Mouse (Mus musculus) hindbrain, embryonic 15.5 days (tissue): ENCODE results near the gene Cep85l. TPM values are rescaled to one million over a fixed set of nuclear protein-coding genes. Genes with fewer than 3 reads are reported as not detected.
A peak's percentile ranks its signal among the peaks of the same experiment; 100 is the strongest.

Experiments used
- ATAC-seq: fragments of 200-750 bp; cut with Nextera tagmentation; 2 replicates; pipeline ENCODE4 v1.8.0; 2017; ENCODE audit warnings: low read depth, moderate number of reproducible peaks, moderate TSS enrichment; ENCODE audit not compliant: low FRiP score
- H3K27ac ChIP-seq: fragments of 300-500 bp; sonication (generic); replicated peaks from 2 replicates; pipeline ENCODE4 v1.5.1; 2015; ENCODE audit warnings: mild to moderate bottlenecking, inconsistent platforms
- H3K27me3 ChIP-seq: fragments of 300-500 bp; sonication (generic); 2 replicates; pipeline ENCODE4 v1.6.1; 2015; ENCODE audit warnings: control low read depth, inconsistent platforms
- H3K36me3 ChIP-seq: fragments of 300-500 bp; sonication (generic); 2 replicates; pipeline ENCODE4 v1.6.1; 2015; ENCODE audit warnings: control low read depth, inconsistent platforms
- H3K4me1 ChIP-seq: fragments of 300-500 bp; sonication (generic); replicated peaks from 2 replicates; pipeline ENCODE4 v1.6.1; 2015; ENCODE audit warnings: control low read depth, inconsistent platforms
- H3K4me2 ChIP-seq: fragments of 300-500 bp; sonication (generic); 2 replicates; pipeline ENCODE4 v1.6.1; 2015; ENCODE audit warnings: moderate library complexity, mild to moderate bottlenecking, inconsistent platforms
- H3K4me3 ChIP-seq: fragments of 300-500 bp; sonication (generic); 2 replicates; pipeline ENCODE4 v1.5.1; 2015; ENCODE audit warnings: mild to moderate bottlenecking, inconsistent platforms
- H3K9ac ChIP-seq: fragments of 300-500 bp; sonication (generic); 2 replicates; pipeline ENCODE4 v1.6.1; 2015; ENCODE audit warnings: inconsistent platforms
- H3K9me3 ChIP-seq: fragments of 300-500 bp; sonication (generic); 2 replicates; pipeline ENCODE4 v1.6.1; 2016; ENCODE audit warnings: control low read depth, inconsistent platforms
- WGBS: fragments of 180-500 bp; shearing (Covaris S2); methylation state at CpG from one replicate; pipeline ENCODE4 v1.1.7; 2015; 5-methylcytosine and 5-hydroxymethylcytosine counted together
- polyA plus RNA-seq: library from polyadenylated mRNA; unstranded; fragments of >200 nt; fragmentation: Nextera tagmentation; extraction: Ambion mirVana; gene quantifications from 2 replicates; pipeline ENCODE4 v1.2.1, GENCODE M21; 2015

The Cep85l gene
- polyA plus RNA-seq, result 5.0 TPM in 2 replicates

DNA sequence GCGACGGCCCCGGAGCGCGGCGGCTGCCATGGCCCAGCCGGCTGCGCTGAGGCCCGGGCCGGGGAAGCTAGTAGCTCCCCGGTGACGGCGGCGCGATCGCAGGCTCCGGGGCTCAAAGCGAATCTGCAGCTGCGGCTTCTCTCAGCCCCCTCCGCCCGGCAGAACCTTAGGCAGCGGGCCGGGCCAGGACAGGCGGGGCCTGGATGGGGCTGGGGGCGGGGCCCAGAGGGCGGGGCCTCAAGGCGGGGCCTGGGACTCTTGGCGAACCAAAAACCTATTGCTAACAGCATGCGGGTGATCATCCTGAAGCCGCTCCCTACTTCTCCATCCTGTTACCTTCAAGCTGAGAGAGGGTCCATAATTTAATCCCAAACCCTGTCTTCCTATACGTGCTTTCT is at the start of gene Cep85l:
Gene Cep85l (minus strand): TSS at position 239 of the 398 bp plus-strand sequence.
- Histone ChIP-seq H3K4me1 (peaks cover 23% of the 10 kb centered on the region), H3K4me2 (peak within 1 kb of the TSS; percentile 68), H3K4me3 (peak within 1 kb of the TSS; percentile 98), H3K9me3 (no peaks in the 10 kb centered on the region), H3K27ac (peak within 1 kb of the TSS; percentile 97), H3K9ac (peak within 1 kb of the TSS; percentile 97), H3K36me3 (no peaks in the 10 kb centered on the region), H3K27me3 (no peaks in the 10 kb centered on the region)
- peak; percentile 99 for ATAC-seq
- WGBS, result under 1% methylated on average over 31 of the region's 31 CpGs

GRCm38 (mm10) chr10:53428695-53429447 is 49.1 kb upstream of the Cep85l start:
- H3K9me3 ChIP-seq, result no peaks in the 10 kb centered on the region
- ATAC-seq, result peak; percentile 70; the same call in 1 of the 2 replicates
- H3K4me2 ChIP-seq, result no peak overlapping the region
- H3K4me3 ChIP-seq, result no peak overlapping the region
- H3K36me3 ChIP-seq, result no peaks in the 10 kb centered on the region
- H3K4me1 ChIP-seq, result peaks cover 20% of the 10 kb centered on the region
- no peak overlapping the region for H3K9ac ChIP-seq
- no peak overlapping the region for H3K27ac ChIP-seq
- H3K27me3 ChIP-seq, result no peaks in the 10 kb centered on the region
- whole genome bisulfite sequencing, result 59% methylated on average over 7 of the region's 7 CpGs

- no peak for ATAC-seq
- Histone ChIP-seq H3K27me3 (no peaks in the 10 kb centered on the region), H3K4me2 (no peak overlapping the region), H3K27ac (no peak overlapping the region), H3K4me3 (no peak overlapping the region), H3K36me3 (no peaks in the 10 kb centered on the region), H3K9ac (no peak overlapping the region), H3K9me3 (no peaks in the 10 kb centered on the region), H3K4me1 (peaks cover 20% of the 10 kb centered on the region)
- 94% methylated on average over 2 of the region's 2 CpGs for WGBS
Measured at GRCm38 (mm10) chr10:53426524-53426923, 46.8 kb upstream of the Cep85l start.

DNA sequence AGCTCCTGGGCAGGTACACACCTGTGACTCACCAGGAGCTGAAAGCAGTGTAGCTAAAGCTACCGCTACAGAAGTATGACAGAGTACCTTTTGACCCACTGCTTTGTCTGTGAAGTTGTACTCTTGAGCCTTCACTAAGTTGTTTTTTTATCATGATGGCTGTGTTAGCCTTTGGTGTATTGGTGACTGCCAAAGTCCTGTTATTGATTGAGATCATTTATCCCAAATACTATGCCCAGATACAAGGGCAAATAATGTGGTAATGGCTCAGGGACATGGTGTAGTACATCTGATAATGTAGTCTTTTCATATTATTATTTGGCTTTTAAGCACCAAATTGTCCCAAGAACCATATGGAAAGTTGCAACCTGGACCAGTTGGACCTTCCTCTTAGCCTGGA is 43.3 kb upstream of the Cep85l start:
- H3K36me3 ChIP-seq, result no peaks in the 10 kb centered on the region
- no peak overlapping the region for H3K4me2 ChIP-seq
- H3K4me3 ChIP-seq, result no peak overlapping the region
- no peaks in the 10 kb centered on the region for H3K4me1 ChIP-seq
- H3K27ac ChIP-seq, result no peak overlapping the region
- ATAC-seq, result no peak
- H3K27me3 ChIP-seq, result no peaks in the 10 kb centered on the region
- WGBS, result 100% methylated on average over 1 of the region's 1 CpGs
- no peak overlapping the region for H3K9ac ChIP-seq
- H3K9me3 ChIP-seq, result no peaks in the 10 kb centered on the region

DNA sequence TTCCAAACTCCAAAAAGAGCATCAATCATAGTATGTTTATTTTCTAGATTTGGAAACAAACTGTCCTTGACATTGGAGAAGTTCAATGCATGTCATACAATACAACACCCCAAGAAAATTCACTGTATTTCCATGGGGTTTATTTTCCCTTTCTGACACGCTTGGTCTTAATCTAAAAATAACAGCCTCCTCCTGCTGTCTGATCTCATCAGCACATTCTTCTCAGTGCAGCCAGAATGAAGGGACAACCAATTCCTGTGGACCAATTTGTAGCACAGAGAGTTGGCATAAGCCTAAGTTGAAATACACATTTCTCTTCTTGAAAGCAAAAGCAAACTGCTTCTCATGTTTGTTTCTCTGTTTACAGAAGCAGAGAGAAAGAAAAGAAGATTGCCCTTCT is 42.5 kb upstream of the Cep85l start:
- Histone ChIP-seq H3K4me3 (no peak overlapping the region), H3K4me1 (no peaks in the 10 kb centered on the region), H3K27me3 (no peaks in the 10 kb centered on the region), H3K36me3 (no peaks in the 10 kb centered on the region), H3K27ac (no peak overlapping the region), H3K9me3 (no peaks in the 10 kb centered on the region), H3K4me2 (no peak overlapping the region), H3K9ac (no peak overlapping the region)
- ATAC-seq, result no peak
- 72% methylated on average over 1 of the region's 1 CpGs for WGBS

DNA sequence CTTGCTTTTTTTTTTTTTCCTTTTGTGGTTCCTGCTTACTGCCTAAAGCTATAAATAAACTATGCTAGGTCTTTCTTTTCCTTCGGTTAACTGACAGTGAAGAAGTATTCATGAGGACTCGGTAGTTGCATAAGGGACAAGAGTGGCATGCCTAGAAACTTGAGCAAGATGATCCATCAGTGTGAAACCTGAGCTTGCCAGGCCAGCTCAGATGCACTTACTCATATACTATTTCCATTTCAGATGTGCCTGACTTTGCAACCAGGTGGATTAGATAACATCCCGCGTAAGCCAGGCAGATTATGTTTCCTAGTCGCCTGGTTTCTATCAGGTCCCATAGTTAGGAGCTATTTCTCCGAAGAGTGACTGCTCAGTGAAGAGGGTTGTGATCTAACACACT is 41.9 kb upstream of the Cep85l start:
- ATAC-seq, result no peak
- no peak overlapping the region for H3K4me2 ChIP-seq
- no peak overlapping the region for H3K9ac ChIP-seq
- H3K27me3 ChIP-seq, result no peaks in the 10 kb centered on the region
- H3K36me3 ChIP-seq, result no peaks in the 10 kb centered on the region
- H3K9me3 ChIP-seq, result no peaks in the 10 kb centered on the region
- H3K27ac ChIP-seq, result no peak overlapping the region
- no peaks in the 10 kb centered on the region for H3K4me1 ChIP-seq
- 95% methylated on average over 6 of the region's 6 CpGs for WGBS
- H3K4me3 ChIP-seq, result no peak overlapping the region

DNA sequence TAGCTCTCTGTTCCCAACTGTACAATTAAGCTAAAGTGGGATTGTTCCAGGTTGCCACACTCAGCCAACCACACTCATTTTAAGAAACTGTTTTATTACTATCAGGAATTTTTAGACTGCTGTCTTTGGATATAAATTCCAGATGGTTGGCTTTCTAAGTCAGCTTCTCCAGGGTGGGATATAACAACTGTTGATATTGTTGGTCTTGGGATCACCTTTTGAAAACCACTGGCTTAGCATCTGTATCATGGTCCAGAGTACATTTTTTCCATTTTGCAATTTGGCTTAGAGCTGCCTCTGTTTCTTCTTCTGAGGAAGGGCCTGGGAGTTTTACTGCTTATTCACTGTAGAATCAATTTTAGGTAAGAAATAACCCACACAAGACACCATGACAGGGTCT is 40.3 kb upstream of the Cep85l start:
- no peak overlapping the region for H3K4me2 ChIP-seq
- no peaks in the 10 kb centered on the region for H3K27me3 ChIP-seq
- H3K27ac ChIP-seq, result no peak overlapping the region
- H3K4me3 ChIP-seq, result no peak overlapping the region
- no peak overlapping the region for H3K9ac ChIP-seq
- ATAC-seq, result no peak
- H3K4me1 ChIP-seq, result no peaks in the 10 kb centered on the region
- H3K9me3 ChIP-seq, result no peaks in the 10 kb centered on the region
- no peaks in the 10 kb centered on the region for H3K36me3 ChIP-seq

DNA sequence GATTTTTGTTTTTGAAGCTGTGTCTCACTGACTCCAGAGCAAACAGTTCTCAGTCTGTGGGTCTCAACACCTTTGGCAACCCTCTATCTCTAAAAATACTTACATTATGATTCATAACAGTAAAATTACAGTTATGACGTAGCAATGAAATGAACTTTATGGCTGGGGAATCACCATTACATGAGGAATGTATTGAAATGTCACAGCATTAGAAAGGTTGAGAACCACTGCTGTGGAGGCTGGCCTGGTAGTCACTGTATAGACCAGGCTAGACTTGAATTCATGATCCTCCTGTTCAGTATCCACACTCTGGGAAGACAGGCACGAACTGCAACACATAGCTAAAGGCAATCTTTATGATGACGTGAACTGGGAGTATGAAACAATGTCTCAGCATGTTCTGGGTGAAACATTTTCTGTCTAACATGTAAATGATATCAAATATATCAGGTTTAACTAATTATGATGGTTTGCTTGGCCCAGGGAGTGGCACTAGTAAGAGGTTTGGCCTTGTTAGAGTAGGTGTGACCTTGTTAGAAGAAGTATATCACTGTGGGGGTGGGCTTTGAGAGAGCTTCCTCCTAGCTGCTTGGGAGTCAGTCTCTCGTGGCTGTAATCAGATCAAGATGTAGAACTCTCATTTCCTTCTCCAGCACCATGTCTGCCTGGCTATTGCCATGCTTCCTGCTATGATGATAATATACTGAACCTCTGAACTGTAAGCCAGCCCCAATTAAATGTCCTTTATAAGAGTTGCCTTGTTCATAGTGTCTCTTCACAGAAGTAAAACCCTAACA is 39.6 kb upstream of the Cep85l start:
- H3K4me2 ChIP-seq, result no peak overlapping the region
- H3K9me3 ChIP-seq, result no peaks in the 10 kb centered on the region
- 80% methylated on average over 4 of the region's 4 CpGs for WGBS
- H3K36me3 ChIP-seq, result no peaks in the 10 kb centered on the region
- ATAC-seq, result no peak
- H3K9ac ChIP-seq, result no peak overlapping the region
- 0 out of 2 replicates have a peak, but pooled peaks cover 5% of the 10 kb centered on the region for H3K4me1 ChIP-seq
- H3K4me3 ChIP-seq, result no peak overlapping the region
- H3K27me3 ChIP-seq, result no peaks in the 10 kb centered on the region
- no peak overlapping the region for H3K27ac ChIP-seq

GRCm38 (mm10) chr10:53417015-53417414 is 37.3 kb upstream of the Cep85l start:
- Histone ChIP-seq H3K4me1 (0 out of 2 replicates have a peak, but pooled peaks cover 5% of the 10 kb centered on the region), H3K4me2 (no peak overlapping the region), H3K27ac (no peak overlapping the region), H3K9me3 (no peaks in the 10 kb centered on the region), H3K9ac (no peak overlapping the region), H3K36me3 (no peaks in the 10 kb centered on the region), H3K4me3 (no peak overlapping the region), H3K27me3 (no peaks in the 10 kb centered on the region)
- 72% methylated on average over 2 of the region's 2 CpGs for WGBS
- no peak for ATAC-seq

GRCm38 (mm10) chr10:53416152-53416712 is 36.5 kb upstream of the Cep85l start:
- Histone ChIP-seq H3K36me3 (no peaks in the 10 kb centered on the region), H3K4me3 (no peak overlapping the region), H3K4me1 (0 out of 2 replicates have a peak, but pooled peaks cover 5% of the 10 kb centered on the region), H3K27me3 (no peaks in the 10 kb centered on the region), H3K27ac (no peak overlapping the region), H3K4me2 (no peak overlapping the region), H3K9ac (no peak overlapping the region), H3K9me3 (no peaks in the 10 kb centered on the region)
- ATAC-seq, result no peak
- 49% methylated on average over 9 of the region's 9 CpGs for whole genome bisulfite sequencing

GRCm38 (mm10) chr10:53415252-53415651 is 35.5 kb upstream of the Cep85l start:
- H3K4me1 ChIP-seq, result 0 out of 2 replicates have a peak, but pooled peaks cover 5% of the 10 kb centered on the region
- no peak for ATAC-seq
- no peaks in the 10 kb centered on the region for H3K27me3 ChIP-seq
- H3K36me3 ChIP-seq, result no peaks in the 10 kb centered on the region
- no peak overlapping the region for H3K27ac ChIP-seq
- H3K9ac ChIP-seq, result no peak overlapping the region
- no peak overlapping the region for H3K4me3 ChIP-seq
- H3K9me3 ChIP-seq, result no peaks in the 10 kb centered on the region
- WGBS, result 88% methylated on average over 9 of the region's 9 CpGs
- no peak overlapping the region for H3K4me2 ChIP-seq
